Mouse (Mus musculus): ENCODE results near the gene Phykpl.

The Phykpl gene

DNA sequence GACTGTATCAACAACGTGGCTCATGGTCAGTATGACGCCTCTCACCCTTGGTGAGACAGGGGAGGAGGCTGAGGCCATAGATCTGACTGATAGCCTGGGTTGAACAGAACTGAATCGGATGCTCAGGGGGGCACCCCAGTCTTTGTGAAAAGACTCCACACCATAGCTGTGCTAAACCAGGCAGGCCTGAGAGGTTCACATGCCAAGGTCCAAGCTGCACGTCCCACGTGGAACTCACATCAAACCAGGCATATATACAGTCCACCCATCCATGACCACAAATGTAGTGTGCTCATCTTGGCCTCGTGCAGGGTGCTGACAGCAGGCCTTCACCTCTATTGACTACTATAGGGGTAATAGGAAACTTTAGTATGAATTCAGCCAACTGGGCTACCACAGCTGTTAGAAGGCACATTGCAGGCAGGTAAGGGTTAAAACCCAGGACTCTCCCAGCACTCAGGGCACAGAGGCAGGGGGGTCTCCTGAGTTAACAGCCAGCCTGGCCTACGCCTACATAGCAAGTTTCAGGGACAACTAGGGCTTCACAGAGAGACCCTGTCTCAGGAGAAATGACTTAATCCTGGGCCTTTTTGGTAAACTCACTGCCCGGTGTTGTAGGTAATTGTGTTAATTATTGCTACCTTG, 1.2 kb downstream of the Phykpl start:
- CTCF ChIA-PET = interaction anchor here (0.6 to 1.0 kb wide), 3 partner anchors 21 to 101 kb away, joined by 3 read pairs; partner anchors contain the start of gene Hnrnpab

DNA sequence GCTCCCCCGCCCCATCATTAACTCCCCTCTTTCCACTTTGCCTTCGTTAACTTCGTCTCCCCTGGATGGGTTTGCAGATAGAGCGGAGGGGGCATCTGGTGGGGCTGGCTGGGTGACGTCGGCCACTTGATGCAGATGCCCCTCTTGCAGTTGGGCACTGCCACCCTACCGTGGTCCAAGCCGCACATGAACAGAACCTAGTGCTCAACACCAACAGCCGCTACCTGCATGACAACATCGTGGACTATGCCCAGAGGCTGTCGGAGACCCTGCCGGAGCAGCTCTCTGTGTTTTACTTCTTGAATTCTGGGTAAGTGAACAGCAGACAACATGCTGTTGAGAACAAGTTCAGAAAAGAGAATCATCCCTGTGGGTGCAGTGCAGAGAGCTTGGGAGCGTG, 1.9 kb downstream of the Phykpl start:
- CTCF ChIA-PET = interaction anchor here (0.6 kb wide), 1 partner anchor 407 kb away, joined by 4 read pairs; no protein-coding TSS in a partner anchor

DNA sequence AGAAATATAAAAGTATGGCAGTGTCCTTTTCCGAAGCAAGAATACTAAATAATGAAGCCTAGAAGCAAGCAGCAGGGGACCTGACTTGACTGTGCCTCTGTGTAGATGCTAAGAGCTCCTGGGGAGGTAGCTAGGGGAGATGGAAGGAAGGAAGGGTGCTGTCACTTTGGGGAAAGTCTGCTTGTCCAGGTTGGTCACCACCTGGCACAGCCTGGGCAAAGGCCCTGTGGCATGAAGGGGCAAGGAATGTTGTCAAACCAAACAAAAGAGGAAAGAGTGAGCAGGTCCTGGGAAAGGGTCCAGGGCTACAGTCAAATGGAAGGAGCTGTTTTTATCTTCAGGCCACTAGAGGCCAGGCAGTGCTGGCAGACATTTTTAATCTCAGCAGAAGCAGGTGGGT, 2.5 kb downstream of the Phykpl start:
- CTCF ChIA-PET = interaction anchor here (0.6 to 0.8 kb wide), 2 partner anchors 18 to 408 kb away, joined by 4 to 9 read pairs; no protein-coding TSS in a partner anchor

DNA sequence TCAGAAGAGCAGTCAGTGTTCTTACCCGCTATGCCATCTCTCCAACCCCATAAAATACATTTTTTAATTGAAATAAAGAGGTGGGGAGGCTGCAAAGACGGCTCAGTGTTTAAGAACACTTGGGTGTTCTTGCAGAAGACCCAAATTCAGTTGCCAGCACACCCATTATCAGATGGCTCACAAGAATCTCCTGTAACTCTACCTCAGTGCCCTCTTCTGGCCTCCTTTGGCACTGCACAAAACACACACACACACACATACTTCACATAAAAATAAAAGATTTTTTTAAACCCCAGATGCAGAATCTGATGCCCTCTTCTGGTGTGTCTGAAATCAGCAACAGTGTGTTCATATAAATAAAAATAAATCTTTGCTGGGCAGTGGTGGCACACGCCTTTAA, 4.3 kb downstream of the Phykpl start:
- CTCF ChIA-PET = no interaction called here

DNA sequence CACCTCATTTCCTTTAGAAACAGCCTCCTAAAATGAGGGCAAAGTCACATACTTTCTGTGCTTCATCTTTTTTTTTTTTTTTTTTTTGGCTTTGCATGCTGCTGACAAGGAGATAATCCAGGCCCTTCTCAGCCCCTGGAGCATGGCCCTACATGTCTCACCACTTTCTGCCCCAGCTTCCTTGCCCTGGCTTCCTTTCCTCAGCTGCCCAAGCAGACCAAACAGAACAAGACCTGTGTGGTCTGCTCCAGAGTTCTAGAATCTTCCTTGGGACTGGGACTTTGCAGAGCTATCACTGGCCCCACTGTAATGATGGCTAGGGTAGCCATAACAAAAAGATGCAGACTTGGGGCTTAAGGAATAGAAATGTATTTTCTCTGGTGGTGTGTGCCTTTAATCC, 5.4 kb downstream of the Phykpl start:
- CTCF ChIA-PET = interaction anchor here (0.7 kb wide), 1 partner anchor 102 kb away, joined by 25 read pairs; no protein-coding TSS in a partner anchor

DNA sequence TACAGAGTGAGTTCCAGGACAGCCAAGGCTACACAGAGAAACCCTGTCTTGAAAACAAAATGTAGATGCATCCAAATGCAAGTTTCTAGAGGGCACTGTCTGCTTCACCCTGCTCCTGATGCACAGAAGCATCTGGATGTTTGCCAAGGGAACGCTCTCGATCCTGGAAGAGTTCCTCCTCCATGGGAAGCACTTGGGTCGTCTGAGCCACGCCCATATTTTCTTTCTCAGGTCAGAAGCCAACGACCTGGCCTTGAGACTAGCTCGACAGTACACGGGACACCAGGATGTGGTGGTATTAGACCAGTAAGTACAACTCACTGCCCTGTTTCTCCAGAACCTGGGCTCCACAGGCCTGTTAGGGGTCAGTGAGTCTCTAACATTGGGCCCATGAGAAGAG, 6.6 kb downstream of the Phykpl start:
- CTCF ChIA-PET = no interaction called here

DNA sequence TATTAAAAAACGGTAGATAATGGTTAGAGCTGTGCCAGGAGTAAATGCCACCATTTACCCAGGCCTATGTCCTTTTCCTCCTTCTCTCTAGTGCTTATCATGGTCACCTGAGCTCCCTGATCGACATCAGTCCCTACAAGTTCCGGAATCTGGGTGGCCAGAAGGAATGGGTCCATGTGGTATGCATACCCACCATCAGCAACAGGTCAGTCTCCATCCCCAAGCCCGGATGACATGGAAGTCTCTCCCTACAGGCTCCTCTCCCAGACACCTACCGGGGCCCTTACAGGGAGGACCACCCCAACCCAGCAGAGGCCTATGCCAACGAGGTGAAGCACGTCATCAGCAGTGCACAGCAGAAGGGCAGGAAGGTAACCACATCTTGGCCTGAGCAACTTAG, 7.4 kb downstream of the Phykpl start:
- CTCF ChIA-PET = no interaction called here

DNA sequence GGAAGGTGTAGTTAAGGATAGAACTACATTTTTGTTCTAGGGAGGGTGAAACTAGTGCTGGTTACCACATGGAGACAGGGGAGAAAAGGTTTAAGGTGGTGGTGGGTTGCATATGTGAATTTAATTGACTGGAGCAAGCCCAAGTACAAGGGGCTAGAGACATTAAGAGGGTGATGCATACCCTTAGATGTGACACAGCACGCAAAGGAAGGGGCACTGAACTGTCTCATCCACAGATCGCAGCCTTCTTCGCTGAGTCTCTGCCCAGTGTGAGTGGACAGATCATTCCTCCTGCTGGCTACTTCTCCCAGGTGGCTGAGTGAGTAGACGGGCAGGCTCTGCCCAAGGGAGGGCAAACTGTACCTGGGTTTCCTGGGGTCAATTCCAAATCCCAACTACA, 8.8 kb downstream of the Phykpl start:
- CTCF ChIA-PET = no interaction called here

DNA sequence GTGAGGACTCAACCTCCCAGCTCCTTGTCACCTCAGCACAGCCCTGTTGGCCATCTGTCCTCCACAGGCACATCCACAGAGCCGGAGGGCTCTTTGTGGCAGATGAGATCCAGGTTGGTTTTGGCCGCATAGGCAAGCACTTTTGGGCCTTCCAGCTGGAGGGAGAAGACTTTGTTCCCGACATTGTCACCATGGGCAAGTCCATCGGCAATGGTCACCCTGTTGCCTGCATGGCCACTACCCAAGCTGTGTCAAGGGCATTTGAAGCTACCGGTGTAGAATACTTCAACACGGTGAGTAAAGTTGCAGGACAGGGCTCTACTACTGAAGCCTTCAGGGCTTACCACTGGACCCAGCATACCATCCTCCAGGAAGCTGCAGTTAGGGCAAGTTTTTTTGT, 9.3 kb downstream of the Phykpl start:
- CTCF ChIA-PET = no interaction called here

DNA sequence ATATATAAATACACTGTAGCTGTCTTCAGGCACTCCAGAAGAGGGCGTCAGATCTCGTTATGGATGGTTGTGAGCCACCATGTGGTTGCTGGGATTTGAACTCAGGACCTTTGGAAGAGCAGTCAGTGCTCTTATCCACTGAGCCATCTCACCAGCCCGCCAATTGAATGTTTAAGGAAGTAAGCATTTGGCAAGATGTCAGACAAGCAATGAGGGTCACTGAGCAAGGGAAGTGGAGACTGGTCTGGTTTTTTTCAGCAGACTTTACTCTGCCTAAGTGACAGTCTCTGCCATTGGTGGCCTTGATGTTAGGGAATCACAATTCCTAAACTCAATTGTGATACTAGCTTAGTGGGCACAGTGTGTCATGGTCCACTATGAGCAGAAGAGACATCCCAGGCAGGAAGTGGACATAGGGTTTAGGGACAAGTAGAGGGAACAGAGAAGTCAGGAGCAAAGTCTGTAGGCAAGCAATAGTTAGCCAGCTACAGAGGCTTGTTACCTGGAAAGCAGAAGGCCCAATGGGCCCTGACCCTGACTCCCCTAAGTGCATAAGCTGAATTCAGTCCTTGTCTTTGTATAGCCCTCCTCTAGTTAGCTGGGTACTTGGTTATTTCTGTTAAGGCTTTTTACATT, 10.3 kb downstream of the Phykpl start:
- CTCF ChIA-PET = interaction anchor here (0.5 kb wide), 1 partner anchor 30 kb away, joined by 9 read pairs; no protein-coding TSS in a partner anchor

DNA sequence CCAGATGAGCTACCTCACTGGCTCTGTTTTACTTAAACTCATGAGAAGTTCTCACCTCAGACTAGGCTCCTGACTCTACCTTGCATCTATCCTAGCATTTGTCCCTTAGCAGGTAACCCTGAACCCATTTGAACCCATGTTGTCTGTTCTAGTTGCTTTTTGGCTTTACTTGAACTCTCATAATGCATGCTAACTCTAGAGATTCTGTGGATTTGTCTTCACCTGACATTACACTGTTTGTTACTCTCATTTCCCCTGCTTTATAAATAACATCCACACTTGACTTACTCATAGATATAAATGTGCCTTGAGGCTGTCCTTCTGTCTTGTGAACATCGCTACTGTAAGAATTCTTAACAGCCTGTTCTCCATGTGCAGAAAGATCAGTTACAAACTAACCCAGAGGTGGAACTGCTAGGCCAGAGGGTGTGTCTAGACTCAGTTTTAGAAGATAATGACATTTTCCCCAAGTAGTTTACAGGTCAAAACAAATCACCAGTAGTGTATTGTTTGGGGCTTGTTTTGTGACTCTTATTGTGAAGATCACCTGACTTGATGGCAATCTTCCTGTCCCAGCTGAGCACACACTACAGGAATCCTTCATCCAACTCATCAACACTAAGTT, 11.0 kb downstream of the Phykpl start:
- CTCF ChIA-PET = interaction anchor here (0.5 kb wide), 1 partner anchor 30 kb away, joined by 9 read pairs; no protein-coding TSS in a partner anchor

DNA sequence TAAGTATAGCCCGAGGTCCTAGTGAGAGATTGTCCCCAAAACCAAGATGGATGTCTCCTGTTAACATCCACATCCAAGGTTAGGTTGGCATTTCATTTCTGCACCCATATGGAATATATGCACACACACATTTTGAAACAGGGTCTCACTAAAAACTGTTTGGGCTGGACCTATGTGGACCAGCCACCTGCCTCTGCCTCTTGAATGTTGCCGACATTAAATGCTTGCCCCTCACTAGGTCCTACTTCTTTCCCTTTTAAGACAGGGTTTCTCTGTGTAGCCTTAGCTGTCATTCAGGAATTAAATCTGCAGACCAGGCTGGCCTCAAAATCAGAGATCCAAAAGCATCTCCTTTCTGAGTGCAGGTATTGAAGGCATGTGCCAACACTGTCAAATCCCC, 13.0 kb downstream of the Phykpl start:
- CTCF ChIA-PET = no interaction called here

DNA sequence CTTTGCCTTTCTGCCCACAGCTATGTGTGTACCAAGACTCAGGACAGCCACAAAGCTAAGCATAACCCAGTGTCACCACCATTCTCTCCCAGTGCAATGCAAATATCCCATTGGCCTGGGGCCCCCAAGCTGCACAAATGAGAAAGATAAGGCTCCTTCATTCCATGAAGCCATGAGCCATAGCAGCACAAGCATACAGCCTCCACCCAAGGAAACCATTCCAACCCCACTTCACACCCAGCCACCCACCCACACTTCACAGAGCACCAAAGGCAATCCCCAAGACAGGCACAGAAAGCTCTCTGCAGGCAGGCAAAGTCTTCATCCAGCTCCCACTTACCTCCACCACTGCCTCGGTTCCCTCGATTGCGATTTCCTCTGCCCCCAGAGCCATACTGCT, 17.7 kb downstream of the Phykpl start:
- CTCF ChIA-PET = interaction anchor here (0.6 to 1.1 kb wide), 2 partner anchors 14 to 229 kb away, joined by 4 to 22 read pairs; no protein-coding TSS in a partner anchor

DNA sequence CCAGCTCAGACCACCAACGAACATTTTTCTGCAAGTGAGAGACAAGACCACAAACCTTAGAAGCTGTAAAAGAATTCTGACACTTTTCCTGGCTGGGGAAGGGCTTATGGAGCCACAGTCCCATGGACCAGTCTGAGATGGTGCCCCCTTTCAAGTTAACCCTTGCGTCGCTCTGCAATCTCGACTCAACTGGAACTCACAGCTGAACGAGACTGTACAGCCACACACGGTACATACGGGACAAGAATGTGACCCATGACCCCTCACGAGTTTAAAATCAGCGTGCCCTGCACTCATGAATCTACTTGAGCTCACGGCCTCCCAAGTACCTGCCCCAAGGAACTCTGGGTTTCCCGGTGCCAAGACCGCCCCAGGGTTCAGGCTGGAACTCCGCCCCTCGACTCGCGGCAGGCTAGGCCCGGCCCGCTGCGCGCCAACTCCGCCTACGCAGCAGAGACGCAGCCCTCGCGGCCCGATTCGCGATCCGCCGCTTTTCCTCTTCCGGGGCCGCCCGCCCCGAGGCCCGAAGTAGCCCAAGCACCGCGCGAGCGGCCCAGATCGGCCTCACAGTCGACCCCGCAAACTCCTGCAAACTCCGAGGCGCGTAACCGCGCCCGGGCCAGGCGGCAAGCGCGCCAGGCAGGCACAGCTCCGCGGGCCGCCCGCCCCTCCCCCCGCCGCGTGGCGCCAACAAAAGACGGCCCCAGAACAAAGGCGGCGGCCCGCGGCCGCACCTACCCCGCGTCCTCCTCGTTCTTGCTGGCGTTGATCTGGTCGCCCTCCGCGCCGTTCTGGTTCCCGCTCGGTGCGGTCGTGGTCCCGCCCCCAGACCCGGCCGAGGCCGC, 21.3 kb downstream of the Phykpl start:
- CTCF ChIA-PET = interaction anchor here (0.8 to 1.7 kb wide), 4 partner anchors 10 to 76 kb away, joined by 3 to 9 read pairs (median 4); no protein-coding TSS in a partner anchor

DNA sequence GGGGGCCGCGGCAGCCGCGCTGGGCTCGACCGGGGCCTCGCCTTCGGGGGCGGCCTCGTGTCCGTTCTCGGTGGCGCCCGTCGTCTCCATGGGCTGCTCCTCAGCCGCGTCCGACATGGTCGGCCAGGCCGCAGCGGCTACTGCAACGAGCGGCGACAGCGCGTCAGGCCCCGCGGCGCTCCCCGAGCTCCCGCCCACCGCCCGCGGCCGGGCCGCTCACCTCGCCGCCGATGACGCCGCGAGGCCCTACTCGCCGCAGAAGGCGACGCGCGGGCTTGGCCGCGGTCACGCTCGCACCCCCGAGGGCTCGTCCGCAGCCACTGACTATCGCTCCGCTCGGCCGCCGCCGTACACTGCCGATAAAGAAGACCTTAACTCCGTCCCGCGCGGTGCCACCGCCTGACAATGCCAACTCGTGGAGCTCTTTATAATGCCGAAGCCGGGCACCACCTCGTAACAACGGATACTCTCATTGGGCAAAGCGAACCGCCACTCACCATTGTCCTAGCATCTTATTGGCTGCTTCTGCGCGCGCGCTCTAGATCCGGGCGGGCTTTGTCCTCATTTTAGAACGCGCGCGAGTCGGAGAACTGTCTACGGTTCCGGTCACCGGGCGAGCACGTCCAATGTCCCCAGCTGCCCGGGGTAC, 22.0 kb downstream of the Phykpl start, which contains the start of gene Hnrnpab:
TSS of gene Hnrnpab (minus strand) at position 401 of the 649 bp plus-strand sequence.
- CTCF ChIA-PET = interaction anchor here (0.8 to 1.1 kb wide), 3 partner anchors 22 to 75 kb away, joined by 3 to 4 read pairs (median 3); partner anchors contain the start of gene Phykpl

DNA sequence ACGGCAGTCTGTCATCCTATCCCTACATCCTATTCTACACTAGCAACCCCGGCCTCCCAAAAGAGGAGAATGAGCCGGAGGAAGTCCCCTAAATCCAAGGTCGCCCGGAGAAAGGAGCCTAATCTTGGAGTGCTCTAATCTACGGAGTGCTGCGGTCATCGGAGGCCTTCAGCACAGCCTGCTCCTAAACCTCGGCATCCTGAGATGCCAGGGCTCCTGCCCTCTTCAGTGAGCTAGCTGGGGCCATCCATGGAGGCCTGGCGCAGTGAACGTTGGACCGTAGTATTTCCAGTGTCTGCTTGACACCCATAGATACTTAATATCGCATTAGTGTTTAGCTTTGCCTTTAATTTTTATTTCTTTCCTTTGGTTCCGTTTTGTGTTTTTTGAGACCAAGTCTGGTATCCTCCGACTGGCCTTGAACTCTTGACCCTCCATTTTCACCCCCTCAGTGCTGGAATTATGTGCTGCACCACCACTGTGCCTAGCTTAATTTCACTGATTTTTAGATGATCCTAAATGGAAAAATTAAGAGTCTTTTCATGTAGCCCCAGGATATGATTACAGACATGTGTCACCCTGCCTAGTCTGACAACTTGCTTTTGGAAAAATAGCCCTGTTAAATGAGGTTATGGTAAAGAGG, 22.7 kb downstream of the Phykpl start:
- CTCF ChIA-PET = interaction anchor here (1.0 kb wide), 1 partner anchor 22 kb away, joined by 3 read pairs; the partner anchor contains the start of gene Phykpl

DNA sequence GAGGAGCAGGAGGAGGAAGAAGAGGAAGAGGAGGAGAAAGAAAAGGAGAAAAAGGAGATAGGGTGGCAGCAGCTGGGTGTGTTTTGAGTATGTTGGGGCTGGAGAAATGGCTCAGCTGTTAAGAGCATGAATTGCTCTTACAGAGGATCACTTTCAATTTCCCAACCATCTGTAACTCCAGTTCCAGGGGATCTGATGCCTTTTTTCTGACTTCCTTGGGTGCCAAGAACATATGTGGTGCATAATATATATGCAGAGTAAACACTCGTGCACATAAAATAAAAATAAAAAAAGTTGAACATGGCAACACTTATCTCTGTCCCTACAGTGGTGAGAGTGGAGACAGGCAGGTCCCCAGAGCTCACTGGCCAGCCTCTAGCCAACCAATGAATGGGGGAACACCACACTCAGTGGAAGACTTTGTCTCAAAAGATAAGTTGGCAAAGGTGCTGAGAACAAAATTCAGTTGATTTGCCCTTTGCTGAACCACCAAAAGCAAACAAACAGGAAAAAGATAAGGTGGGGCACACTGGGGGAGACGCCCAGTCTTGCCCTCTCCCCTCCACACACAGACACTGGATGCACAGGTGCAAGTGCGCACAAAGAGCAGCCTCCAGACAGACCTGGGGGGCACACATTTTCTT, 24.8 kb downstream of the Phykpl start:
- CTCF ChIA-PET = interaction anchor here (1.2 kb wide), 1 partner anchor 9 kb away, joined by 3 read pairs; no protein-coding TSS in a partner anchor

DNA sequence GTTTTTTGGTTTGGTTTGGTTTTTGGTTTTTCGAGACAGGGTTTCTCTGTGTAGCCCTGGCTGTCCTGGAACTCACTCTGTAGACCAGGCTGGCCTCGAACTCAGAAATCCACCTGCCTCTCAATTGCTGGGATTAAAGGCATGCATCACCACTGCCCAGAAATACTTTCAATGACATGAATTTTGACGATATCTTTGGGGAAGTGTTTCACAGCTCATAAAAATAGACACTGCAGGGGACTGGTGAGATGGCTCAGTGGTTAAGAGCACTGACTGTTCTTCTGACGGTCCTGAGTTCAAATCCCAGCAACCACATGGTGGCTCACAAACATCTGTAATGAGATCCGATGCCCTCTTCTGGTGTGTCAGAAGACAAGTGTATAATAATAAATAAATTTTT, 25.4 kb downstream of the Phykpl start:
- CTCF ChIA-PET = interaction anchor here (1.2 kb wide), 2 partner anchors 8 to 24 kb away, joined by 3 read pairs; no protein-coding TSS in a partner anchor

DNA sequence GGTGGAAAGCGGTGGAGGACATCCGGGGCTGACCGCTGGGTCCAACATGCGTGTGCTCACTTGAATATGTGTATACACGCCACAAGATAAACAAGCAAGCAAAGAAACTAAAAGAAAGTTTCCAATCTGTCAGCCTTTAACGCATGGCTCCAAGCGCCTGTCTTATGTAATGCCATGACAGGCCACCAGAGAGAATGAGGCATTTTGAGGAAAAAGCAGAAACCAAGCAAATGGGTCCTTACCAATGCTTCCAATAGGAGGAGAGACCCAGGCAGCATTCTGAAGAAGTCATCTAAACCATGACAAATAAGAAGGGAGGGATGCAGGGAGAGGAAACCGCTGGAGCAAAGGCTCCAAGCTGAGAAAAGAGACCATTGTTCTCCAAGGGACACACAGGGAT, 29.7 kb downstream of the Phykpl start:
- CTCF ChIA-PET = no interaction called here

DNA sequence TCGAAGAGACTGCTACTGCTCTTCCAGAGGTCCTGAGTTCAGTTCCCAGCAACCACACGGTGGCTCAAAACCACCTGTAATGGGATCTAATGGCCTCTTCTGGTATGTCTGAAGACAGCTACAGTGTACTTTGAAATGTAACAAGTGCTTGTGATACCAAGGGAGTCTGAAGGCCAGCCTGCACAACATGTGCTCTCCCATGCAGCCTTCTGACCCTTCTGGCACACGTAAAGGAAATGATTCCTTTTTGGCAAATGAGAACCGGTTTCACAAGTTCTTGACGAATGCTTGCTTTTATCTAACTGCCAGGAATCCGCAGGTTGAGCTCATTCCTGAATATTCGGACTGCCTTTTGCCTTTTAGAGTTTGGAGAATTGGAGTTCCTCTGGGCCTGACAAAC, 30.6 kb downstream of the Phykpl start:
- CTCF ChIA-PET = interaction anchor here (0.8 to 1.1 kb wide), 2 partner anchors 10 to 23 kb away, joined by 4 to 5 read pairs; no protein-coding TSS in a partner anchor

Measured in spleen, embryonic (tissue).